Mouse (Mus musculus) spleen, adult 2 months (tissue): ENCODE results near the gene Aspscr1.

ENCODE experiments used
- CTCF ChIP-seq: fragments of 200-500 bp; IDR thresholded peaks from 2 replicates; pipeline ENCODE4 v1.5.1; 2011; ENCODE audit warnings: mild to moderate bottlenecking, inconsistent platforms; ENCODE audit not compliant: insufficient read depth, insufficient read length, insufficient replicate concordance; ENCODE audit errors: extremely low read depth
- POLR2A ChIP-seq: fragments of 200-500 bp; IDR thresholded peaks from 2 replicates; pipeline ENCODE4 v1.6.1; 2011; ENCODE audit warnings: low read depth, low read length, inconsistent platforms

- no peak for TF ChIP-seq CTCF
- no peak for TF ChIP-seq POLR2A
These were observed 48.6 kb downstream of the Aspscr1 start, which contains the start of gene Rac3 for GRCm38 (mm10) chr11:120721124-120722066.
